In the genomic region with DNA sequence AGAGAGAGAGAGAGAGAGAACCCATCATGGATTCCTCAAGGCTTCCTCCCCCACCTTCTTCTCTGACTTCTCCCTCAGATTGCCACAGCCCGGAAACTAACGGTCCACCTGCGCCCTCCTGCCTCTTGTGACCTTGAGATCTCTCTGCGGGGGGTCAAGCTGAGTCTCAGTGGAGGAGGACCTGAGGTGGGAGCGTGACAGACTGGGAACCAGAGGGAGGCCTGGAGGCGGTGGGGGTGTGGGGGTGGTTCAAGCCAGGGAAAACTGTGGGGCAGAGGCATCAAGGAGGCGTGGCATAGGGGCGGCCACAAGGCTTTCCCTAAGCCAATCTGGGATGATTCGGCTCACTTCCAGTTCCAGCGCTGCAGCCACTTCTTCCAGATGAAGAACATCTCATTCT, we compare ENCODE assay signal across 21 mouse cellular contexts. TPM values are rescaled to one million over a fixed set of nuclear protein-coding genes. Genes with fewer than 3 reads are reported as not detected.
"Had no signal": no experiment of that assay in that cellular context is flagged by ENCODE, and none has a peak within 500 bp of the region (broad histone marks: within the 10 kb centered on the region; RNA-seq: fewer than 3 reads in every experiment).

No protein-coding gene starts in this region.

- H3K27ac ChIP-seq: layer of hippocampus, adult 2 months; left cerebral cortex, adult 2 months; limb, embryonic 10.5 days; liver, embryonic 15.5 days; midbrain, embryonic 10.5 days; neural tube, embryonic 15.5 days had no signal

- H3K4me3 ChIP-seq: layer of hippocampus, adult 2 months; left cerebral cortex, adult 2 months; limb, embryonic 10.5 days; liver, embryonic 15.5 days; midbrain, embryonic 10.5 days; myocyte; neural tube, embryonic 15.5 days had no signal

- H3K27me3 ChIP-seq: neural tube, embryonic 15.5 days had no signal

- H3K4me1 ChIP-seq: liver, embryonic 15.5 days had no signal

- DNase-seq: kidney, postnatal 10 days; kidney, postnatal 4 days; lung, embryonic 14.5 days; lung, postnatal 10 days; lung, postnatal 4 days; midbrain, embryonic 14.5 days; thymus, adult 18-20 months; thymus, postnatal 25 days had no signal

RNA-seq across cellular contexts. Expression of gene Mapk8ip2, which starts 6.6 kb away (rescaled TPM):
- total RNA-seq: megakaryocyte, adult 5-6 weeks had no signal

RNA-seq across cellular contexts. Expression of gene Gm44502, which starts 30.8 kb away (rescaled TPM):
- total RNA-seq: layer of hippocampus, postnatal 14 days; left cerebral cortex, adult 2 months; left cerebral cortex, postnatal 14 days had no signal
- polyA plus RNA-seq: kidney, embryonic 14.5 days; limb, embryonic 10.5 days; liver, embryonic 11.5 days; liver, embryonic 15.5 days; lung, embryonic 14.5 days; midbrain, embryonic 10.5 days; midbrain, embryonic 14.5 days; neural tube, embryonic 15.5 days; stomach, embryonic 14.5 days had no signal
